Mouse (Mus musculus): Measurements from ENCODE around the gene Ptprt.

- TF ChIP-seq MAZ (IDR thresholded peaks at IDR 0.05; ENCODE audit: low read depth, low read length) (no peak), EP300 (IDR thresholded peaks at IDR 0.05; ENCODE audit: low read depth in 1 of 2, low read length in 2 of 2) (no peak), POLR2A (IDR thresholded peaks at IDR 0.05; ENCODE audit: control insufficient read depth in 1 of 2, insufficient read depth in 1 of 2, low read depth in 1 of 2, low read length in 2 of 2, poor library complexity in 1 of 2) (no peak), TCF12 (IDR thresholded peaks at IDR 0.05; ENCODE audit: low read depth, low read length) (no peak)
These were observed 580.1 kb downstream of the Ptprt start for GRCm38 (mm10) chr2:162080717-162081398.
